Mouse (Mus musculus) spleen, postnatal 4 days (tissue): ENCODE data around the gene Brpf3.

Source experiments
- DNase-seq, 2 experiments: peaks; one replicate each; pipeline ENCODE4 v3.0.0; 2022; ENCODE audit warnings: low spot score in 2 of 2

The Brpf3 gene

GRCm38 (mm10) chr17:28872322-28872721, 71.4 kb downstream of the Brpf3 start:
- no peak for DNase-seq

GRCm38 (mm10) chr17:28874216-28874615, 73.3 kb downstream of the Brpf3 start:
- DNase-seq: no peak

- DNase-seq: no peak
Measured at GRCm38 (mm10) chr17:28874825-28875224, 73.9 kb downstream of the Brpf3 start.

- no peak for DNase-seq
Measured at GRCm38 (mm10) chr17:28875316-28875715, 74.4 kb downstream of the Brpf3 start.

GRCm38 (mm10) chr17:28876331-28876730, 75.4 kb downstream of the Brpf3 start:
- DNase-seq: no peak

- DNase-seq: no peak
Measured at GRCm38 (mm10) chr17:28876821-28877220, 75.9 kb downstream of the Brpf3 start.

- peak; percentile 74 to 90 for DNase-seq
Measured at GRCm38 (mm10) chr17:28879931-28880391, 79.1 kb downstream of the Brpf3 start.

- DNase-seq: peak; percentile 73 to 85
Measured at GRCm38 (mm10) chr17:28882316-28882715, 81.4 kb downstream of the Brpf3 start.

GRCm38 (mm10) chr17:28882810-28883209, 81.9 kb downstream of the Brpf3 start:
- no peak for DNase-seq

GRCm38 (mm10) chr17:28883941-28884516, 83.1 kb downstream of the Brpf3 start:
- no peak for DNase-seq

GRCm38 (mm10) chr17:28885231-28885630, 84.3 kb downstream of the Brpf3 start:
- DNase-seq: no peak

GRCm38 (mm10) chr17:28886266-28886665, 85.4 kb downstream of the Brpf3 start:
- no peak for DNase-seq
